Mouse (Mus musculus) stomach, embryonic 16.5 days (tissue): ENCODE measurements around the gene Bcat1. TPM values are rescaled to one million over a fixed set of nuclear protein-coding genes. Genes with fewer than 3 reads are reported as not detected.
A peak's percentile ranks its signal among the peaks of the same experiment; 100 is the strongest.

Experiments used
- ATAC-seq: fragments of 200-750 bp; cut with Nextera tagmentation; 2 replicates; pipeline ENCODE4 v1.8.0; 2017; ENCODE audit warnings: moderate number of reproducible peaks, moderate TSS enrichment; ENCODE audit not compliant: insufficient read depth, low FRiP score
- H3K27ac ChIP-seq: fragments of 300-500 bp; sonication (generic); 2 replicates; pipeline ENCODE4 v1.5.1; 2014; ENCODE audit warnings: low read length
- H3K27me3 ChIP-seq: fragments of 300-500 bp; sonication (generic); 2 replicates; pipeline ENCODE4 v1.6.1; 2014; ENCODE audit warnings: low read length, control low read depth, mixed read lengths; ENCODE audit not compliant: control insufficient read depth, insufficient read depth
- H3K36me3 ChIP-seq: fragments of 300-500 bp; sonication (generic); 2 replicates; pipeline ENCODE4 v1.6.1; 2014; ENCODE audit warnings: low read length; ENCODE audit not compliant: control insufficient read depth, insufficient read depth
- H3K4me1 ChIP-seq: fragments of 300-500 bp; sonication (generic); 2 replicates; pipeline ENCODE4 v1.6.1; 2014; ENCODE audit warnings: low read length, control low read depth, mixed read lengths; ENCODE audit not compliant: control insufficient read depth, insufficient read depth
- H3K4me2 ChIP-seq: fragments of 300-500 bp; sonication (generic); 2 replicates; pipeline ENCODE4 v1.6.1; 2014; ENCODE audit warnings: low read depth, low read length, mixed read lengths
- H3K4me3 ChIP-seq: fragments of 300-500 bp; sonication (generic); replicated peaks from 2 replicates; pipeline ENCODE4 v1.5.1; 2014; ENCODE audit warnings: mild to moderate bottlenecking, low read length
- H3K9ac ChIP-seq: fragments of 300-500 bp; sonication (generic); 2 replicates; pipeline ENCODE4 v1.6.1; 2014; ENCODE audit warnings: low read length
- H3K9me3 ChIP-seq: fragments of 300-500 bp; sonication (generic); replicated peaks from 2 replicates; pipeline ENCODE4 v1.6.1; 2016; ENCODE audit warnings: low read length, control low read depth; ENCODE audit not compliant: control insufficient read depth
- WGBS: fragments of 180-500 bp; shearing (Covaris S2); extraction: QIAGEN DNeasy Blood & Tissue Kit; methylation state at CpG from one replicate; pipeline ENCODE4 v1.1.7; 2014; 5-methylcytosine and 5-hydroxymethylcytosine counted together
- polyA plus RNA-seq: library from polyadenylated mRNA; unstranded; fragments of >200 nt; fragmentation: Nextera tagmentation; extraction: Ambion mirVana; gene quantifications from 2 replicates; pipeline ENCODE4 v1.2.1, GENCODE M21; 2015

Bcat1 gene
- polyA plus RNA-seq, 1 experiment from 2014 or later = 15.9 TPM

DNA sequence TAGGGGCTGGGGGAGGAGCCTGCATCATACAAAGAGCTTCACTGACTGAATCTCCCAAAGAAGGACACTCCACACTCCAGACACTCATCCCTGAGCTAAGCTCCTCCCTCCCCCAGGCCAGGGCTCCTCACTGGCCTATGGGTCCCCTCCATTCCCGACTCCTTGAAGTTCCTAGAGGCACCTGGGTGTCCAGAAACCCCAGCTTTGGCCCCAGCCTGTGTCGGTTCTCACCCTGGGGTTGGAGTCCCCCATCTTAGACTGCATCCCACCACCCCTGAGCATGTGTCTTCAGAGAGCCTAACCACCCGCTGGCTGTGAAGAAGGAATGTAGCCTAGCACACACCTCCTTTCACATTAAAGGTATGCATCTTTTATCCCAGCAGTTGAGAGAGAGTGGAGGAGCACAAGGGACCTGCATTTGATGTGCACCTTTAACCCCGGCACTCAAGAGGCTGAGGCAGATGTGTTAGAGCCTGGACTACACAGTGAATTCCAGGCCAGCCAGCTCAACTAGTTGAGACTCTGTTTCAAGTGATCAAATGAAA lies 10.6 kb downstream of the Bcat1 start:
- H3K36me3 ChIP-seq = no peaks in the 10 kb centered on the region
- no peak overlapping the region for H3K4me3 ChIP-seq
- no peak overlapping the region for H3K27ac ChIP-seq
- no peaks in the 10 kb centered on the region; the same call in 1 of the 2 replicates for H3K4me1 ChIP-seq
- ATAC-seq = no peak
- H3K9ac ChIP-seq = no peak overlapping the region
- no peak overlapping the region for H3K4me2 ChIP-seq
- H3K27me3 ChIP-seq = no peaks in the 10 kb centered on the region
- WGBS = 84% methylated on average over 4 of the region's 4 CpGs
- H3K9me3 ChIP-seq = no peaks in the 10 kb centered on the region

GRCm38 (mm10) chr6:145064104-145064503 lies 11.9 kb downstream of the Bcat1 start:
- 56% methylated on average over 1 of the region's 1 CpGs for WGBS
- Histone ChIP-seq H3K4me2 (no peak overlapping the region), H3K9me3 (no peaks in the 10 kb centered on the region), H3K9ac (no peak overlapping the region), H3K4me3 (no peak overlapping the region), H3K27me3 (no peaks in the 10 kb centered on the region), H3K36me3 (no peaks in the 10 kb centered on the region), H3K27ac (no peak overlapping the region), H3K4me1 (no peaks in the 10 kb centered on the region; the same call in 1 of the 2 replicates)
- ATAC-seq = no peak

DNA sequence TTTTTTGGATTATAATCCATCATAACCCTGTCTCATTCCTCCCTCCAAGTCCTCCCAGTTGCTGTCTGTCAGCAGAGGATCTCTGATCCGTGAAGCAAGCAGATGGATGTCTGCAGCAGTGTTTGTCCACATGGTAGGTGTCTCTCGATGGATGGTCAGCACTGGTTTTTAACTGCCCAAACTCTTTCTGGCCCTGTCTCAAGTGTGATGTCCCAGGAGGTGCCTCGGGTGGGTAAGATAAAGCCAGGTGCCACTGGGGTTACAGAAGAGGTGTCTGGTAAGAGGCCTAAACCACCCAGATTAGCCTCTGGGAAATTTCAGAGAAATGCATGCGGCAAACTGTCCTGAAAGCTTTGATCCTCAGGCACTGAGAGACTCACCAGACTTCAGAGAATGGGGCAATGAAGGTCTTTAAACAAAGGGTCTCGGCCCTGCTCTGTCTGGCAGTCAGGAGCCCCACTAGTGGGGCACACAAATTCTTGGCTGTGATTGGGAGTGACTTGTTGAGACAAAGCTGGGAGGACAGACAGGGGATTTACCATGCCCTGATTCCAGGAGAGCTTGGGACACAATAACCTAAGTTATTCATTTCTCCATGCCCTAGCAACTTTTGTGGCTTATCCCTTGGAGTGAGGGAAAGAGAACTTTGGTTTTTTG lies 12.6 kb downstream of the Bcat1 start:
- no peak overlapping the region for H3K4me2 ChIP-seq
- H3K4me3 ChIP-seq = no peak overlapping the region
- H3K36me3 ChIP-seq = no peaks in the 10 kb centered on the region
- H3K4me1 ChIP-seq = no peaks in the 10 kb centered on the region; the same call in 1 of the 2 replicates
- H3K9me3 ChIP-seq = no peaks in the 10 kb centered on the region
- H3K9ac ChIP-seq = no peak overlapping the region
- no peaks in the 10 kb centered on the region for H3K27me3 ChIP-seq
- ATAC-seq = no peak
- H3K27ac ChIP-seq = no peak overlapping the region
- WGBS = 49% methylated on average over 5 of the region's 5 CpGs

DNA sequence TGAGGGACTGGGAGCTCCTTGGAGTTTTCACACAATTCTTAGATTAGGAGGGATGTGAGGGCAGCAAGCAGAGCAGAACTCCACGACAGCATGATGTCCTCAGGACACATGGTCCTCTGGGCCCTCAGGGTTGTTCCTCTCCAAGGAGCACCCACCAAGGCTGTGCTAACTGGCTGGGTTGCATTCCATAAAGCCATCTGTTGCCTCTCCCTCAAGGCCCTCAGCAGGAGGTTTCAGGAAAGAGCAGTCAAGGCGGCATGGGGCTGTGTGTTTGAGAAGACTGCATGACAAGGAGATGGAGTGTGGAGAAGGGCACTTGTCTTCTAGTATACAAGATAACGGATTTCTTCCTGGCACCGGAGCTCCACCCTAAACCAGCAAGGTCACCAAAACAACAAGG lies 13.2 kb downstream of the Bcat1 start:
- Histone ChIP-seq H3K36me3 (no peaks in the 10 kb centered on the region), H3K4me3 (no peak overlapping the region), H3K4me1 (no peaks in the 10 kb centered on the region; the same call in 1 of the 2 replicates), H3K9me3 (no peaks in the 10 kb centered on the region), H3K9ac (no peak overlapping the region), H3K4me2 (no peak overlapping the region), H3K27me3 (no peaks in the 10 kb centered on the region), H3K27ac (no peak overlapping the region)
- 44% methylated on average over 4 of the region's 4 CpGs for WGBS
- no peak for ATAC-seq

DNA sequence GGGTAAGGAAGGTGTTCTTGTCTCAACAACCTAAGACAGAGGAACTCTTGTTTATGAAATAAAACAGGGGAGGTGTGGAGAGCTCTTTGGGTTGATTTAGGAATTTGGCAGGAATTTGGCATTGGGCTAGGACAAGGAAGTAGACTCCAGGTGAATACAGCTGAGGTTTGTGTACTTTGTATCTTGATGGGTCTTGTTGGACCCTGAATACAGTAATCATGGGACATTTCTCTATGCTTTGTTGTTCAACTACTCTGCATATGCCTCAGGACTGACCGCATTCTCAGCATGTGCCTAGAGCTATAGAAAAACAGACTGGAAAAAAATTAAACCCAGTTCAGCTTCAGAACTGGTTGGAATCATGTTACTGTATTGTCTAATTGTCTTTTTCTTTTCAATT lies 14.6 kb downstream of the Bcat1 start:
- Histone ChIP-seq H3K4me3 (no peak overlapping the region), H3K9me3 (no peaks in the 10 kb centered on the region), H3K27ac (no peak overlapping the region), H3K36me3 (no peaks in the 10 kb centered on the region), H3K9ac (no peak overlapping the region), H3K4me1 (no peaks in the 10 kb centered on the region; the same call in 1 of the 2 replicates), H3K27me3 (no peaks in the 10 kb centered on the region), H3K4me2 (no peak overlapping the region)
- no peak for ATAC-seq
- WGBS = 95% methylated on average over 1 of the region's 1 CpGs

DNA sequence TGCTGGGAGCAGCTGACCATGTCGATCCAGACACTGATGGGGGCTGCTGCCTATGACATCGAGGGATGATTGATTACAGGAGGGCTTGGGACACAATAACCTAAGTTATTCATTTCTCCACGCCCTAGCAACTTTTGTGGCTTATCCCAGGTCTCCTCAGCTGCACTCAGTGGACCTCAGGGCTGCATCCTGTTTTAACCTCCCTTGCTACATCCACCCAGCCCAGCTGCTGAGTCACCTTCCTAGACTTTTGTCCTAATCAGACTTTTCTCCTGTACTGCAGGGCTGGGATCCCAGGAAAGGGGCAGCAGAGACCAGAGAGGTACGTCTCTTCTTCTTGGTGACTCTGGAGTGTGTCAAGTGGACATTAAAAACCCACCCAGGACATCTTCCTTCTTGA lies 19.9 kb downstream of the Bcat1 start:
- Histone ChIP-seq H3K27me3 (no peaks in the 10 kb centered on the region), H3K4me2 (no peak overlapping the region), H3K36me3 (no peaks in the 10 kb centered on the region), H3K27ac (peak overlapping the region; percentile 28), H3K4me3 (no peak overlapping the region), H3K9ac (no peak overlapping the region), H3K4me1 (no peaks in the 10 kb centered on the region), H3K9me3 (no peaks in the 10 kb centered on the region)
- 70% methylated on average over 4 of the region's 4 CpGs for WGBS
- ATAC-seq = no peak

GRCm38 (mm10) chr6:145055277-145055858 lies 20.6 kb downstream of the Bcat1 start:
- Histone ChIP-seq H3K4me2 (no peak overlapping the region), H3K4me3 (no peak overlapping the region), H3K27me3 (no peaks in the 10 kb centered on the region), H3K9ac (no peak overlapping the region), H3K36me3 (no peaks in the 10 kb centered on the region), H3K9me3 (no peaks in the 10 kb centered on the region), H3K4me1 (no peaks in the 10 kb centered on the region), H3K27ac (peak overlapping the region; percentile 57; the same call in 1 of the 2 replicates)
- 56% methylated on average over 6 of the region's 6 CpGs for WGBS
- ATAC-seq = no peak

DNA sequence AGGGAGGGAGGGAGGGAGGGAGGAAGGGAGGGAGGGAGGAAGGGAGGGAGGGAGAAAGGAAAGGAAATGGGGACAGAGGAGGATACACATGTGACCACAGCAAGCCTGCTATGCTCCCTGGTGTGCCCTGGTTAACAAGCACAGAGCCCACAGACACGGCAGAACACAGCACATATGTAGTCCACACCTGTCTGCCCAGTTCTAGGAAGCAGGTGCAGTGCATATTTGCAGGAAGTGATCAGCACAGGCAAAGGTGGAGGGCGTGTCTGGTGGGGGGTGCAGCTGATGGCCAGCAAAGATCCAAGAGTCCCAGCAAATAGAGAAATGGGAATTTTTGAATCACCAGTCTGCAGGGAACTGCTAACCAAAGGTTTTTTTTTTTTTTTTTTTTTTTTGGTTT lies 23.3 kb downstream of the Bcat1 start:
- Histone ChIP-seq H3K36me3 (no peaks in the 10 kb centered on the region), H3K4me3 (no peak overlapping the region), H3K27ac (no peak overlapping the region), H3K27me3 (peaks cover 13% of the 10 kb centered on the region; the same call in 1 of the 2 replicates), H3K9me3 (no peaks in the 10 kb centered on the region), H3K9ac (no peak overlapping the region), H3K4me2 (no peak overlapping the region), H3K4me1 (peaks cover 9% of the 10 kb centered on the region)
- 64% methylated on average over 2 of the region's 2 CpGs for WGBS
- ATAC-seq = no peak

GRCm38 (mm10) chr6:145050899-145051298 lies 25.1 kb downstream of the Bcat1 start:
- H3K36me3 ChIP-seq = no peaks in the 10 kb centered on the region
- no peak for ATAC-seq
- no peak overlapping the region for H3K27ac ChIP-seq
- H3K27me3 ChIP-seq = peaks cover 22% of the 10 kb centered on the region; the same call in 1 of the 2 replicates
- 34% methylated on average over 3 of the region's 3 CpGs for WGBS
- H3K4me2 ChIP-seq = no peak overlapping the region
- H3K9me3 ChIP-seq = no peaks in the 10 kb centered on the region
- peaks cover 10% of the 10 kb centered on the region for H3K4me1 ChIP-seq
- H3K4me3 ChIP-seq = no peak overlapping the region
- no peak overlapping the region for H3K9ac ChIP-seq
